Comparison of ENCODE assay signal across 25 mouse cellular contexts in genomic region chr13:42915081-42915480, GRCm38 (mm10).
DNase-seq lines count a peak whose midpoint lies in the region; ATAC-seq lines count a peak whose summit lies in the region.
"Had no signal": no experiment of that assay in that cellular context is flagged by ENCODE, and none has a peak within 500 bp of the region (broad histone marks: within the 10 kb centered on the region; RNA-seq: fewer than 3 reads in every experiment).

No protein-coding gene starts in this region.

- H3K9ac ChIP-seq in heart, embryonic 11.5 days (ENCODE audit: low read depth, low read length): no peak overlapping the region
- H3K9ac ChIP-seq: embryonic facial prominence, embryonic 12.5 days; embryonic facial prominence, embryonic 15.5 days; hindbrain, embryonic 13.5 days had no signal

- no peak for ATAC-seq in heart, embryonic 11.5 days (replicated peaks; ENCODE audit: insufficient number of reproducible peaks, low FRiP score, low TSS enrichment)
- ATAC-seq: forebrain, embryonic 14.5 days; hindbrain, embryonic 16.5 days; inflammation-experienced regulatory T-cells, adult 6 months; intestine, embryonic 16.5 days had no signal

- no peaks in the 10 kb centered on the region for H3K9me3 ChIP-seq in heart, embryonic 10.5 days
- H3K9me3 ChIP-seq in heart, embryonic 11.5 days (replicated peaks; ENCODE audit: control insufficient read depth, low read length): no peaks in the 10 kb centered on the region
- H3K9me3 ChIP-seq: embryonic facial prominence, embryonic 12.5 days; embryonic facial prominence, embryonic 15.5 days; hindbrain, embryonic 10.5 days; hindbrain, embryonic 13.5 days had no signal

- H3K36me3 ChIP-seq in heart, embryonic 10.5 days: no peaks in the 10 kb centered on the region
- H3K36me3 ChIP-seq in heart, embryonic 11.5 days (ENCODE audit: control insufficient read depth, insufficient read depth, low read length): no peaks in the 10 kb centered on the region
- H3K36me3 ChIP-seq: embryonic facial prominence, embryonic 12.5 days; embryonic facial prominence, embryonic 15.5 days; hindbrain, embryonic 10.5 days; hindbrain, embryonic 13.5 days had no signal

- H3K27ac ChIP-seq in heart, embryonic 10.5 days: no peak overlapping the region
- H3K27ac ChIP-seq in heart, embryonic 11.5 days (ENCODE audit: low read depth, low read length): no peak overlapping the region
- H3K27ac ChIP-seq: embryonic facial prominence, embryonic 12.5 days; embryonic facial prominence, embryonic 15.5 days; hindbrain, embryonic 13.5 days had no signal

- DNase-seq in heart, embryonic 10.5 days (ENCODE audit: low spot score): peak; percentile 27
- peak; percentile 65 for DNase-seq in lung, postnatal 36 days
- no peak for DNase-seq in lung, postnatal 4 days
- DNase-seq in induced T-regulatory cell, adult 2 months (ENCODE audit: low read depth): peak; percentile 1
- DNase-seq in kidney, postnatal 36 days: no peak
- DNase-seq: adrenal gland, postnatal 10 days; adrenal gland, postnatal 36 days; B cell, adult 2 months; cerebellum, adult 18-20 months; cerebellum, adult 9-10 months; cerebellum, postnatal 14 days; forebrain, postnatal 0 days; gastrocnemius, adult 2 months; gastrocnemius, postnatal 14 days; heart, adult 18-20 months; heart, postnatal 36 days had no signal

- no peak overlapping the region for H3K4me2 ChIP-seq in heart, embryonic 11.5 days

- peaks cover 20% of the 10 kb centered on the region for H3K4me1 ChIP-seq in heart, embryonic 10.5 days
- H3K4me1 ChIP-seq in heart, embryonic 11.5 days (ENCODE audit: control insufficient read depth, insufficient read depth, low read length): no peaks in the 10 kb centered on the region; the same call in 1 of the 2 replicates

- H3K4me3 ChIP-seq in heart, embryonic 10.5 days: no peak overlapping the region
- H3K4me3 ChIP-seq in heart, embryonic 11.5 days (ENCODE audit: low read depth, low read length): no peak overlapping the region
- H3K4me3 ChIP-seq: hindbrain, embryonic 13.5 days had no signal

- peaks cover 39% of the 10 kb centered on the region for H3K27me3 ChIP-seq in heart, embryonic 10.5 days (ENCODE audit: insufficient read depth, poor library complexity, severe bottlenecking)
- peaks cover 8% of the 10 kb centered on the region for H3K27me3 ChIP-seq in heart, embryonic 11.5 days (ENCODE audit: control insufficient read depth, insufficient read depth, low read length)

- 64% methylated on average over 4 of the region's 4 CpGs for WGBS in heart, embryonic 10.5 days
- WGBS in heart, embryonic 11.5 days (ENCODE audit: insufficient replicate concordance): 64% methylated on average over 4 of the region's 4 CpGs

Comparison
In these comparisons a context has a peak if more than half of its experiments do, and no peak if none do; other contexts are left out.
1. DNase-seq: peak in heart, embryonic 10.5 days (single experiment), lung, postnatal 36 days (single experiment) and induced T-regulatory cell, adult 2 months (single experiment); none in lung, postnatal 4 days (0 of 2) and kidney, postnatal 36 days (0 of 2).